8 mouse cellular contexts compared by ENCODE assay signal in the genomic region with DNA sequence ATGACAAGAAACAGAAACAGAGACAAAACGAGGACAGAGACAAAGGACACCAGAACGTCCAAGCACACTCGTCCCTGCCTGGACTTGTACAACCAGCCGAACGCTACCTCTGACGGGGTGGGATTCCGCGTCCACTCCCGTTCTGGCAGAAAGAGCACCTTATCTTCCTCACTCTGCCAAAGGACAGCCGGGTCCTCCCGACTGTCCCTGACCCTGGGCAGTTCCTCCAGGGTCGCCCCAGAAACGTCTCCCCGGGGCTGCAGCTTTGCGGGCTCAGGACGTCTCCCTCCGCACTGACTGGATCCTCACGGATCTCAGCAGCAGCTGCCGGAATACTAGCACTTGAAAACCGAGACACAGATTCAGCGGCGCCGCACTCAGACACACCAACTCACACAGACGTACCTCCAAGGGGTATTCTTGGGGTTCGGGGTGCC.
A peak's percentile ranks its signal among the peaks of the same experiment; 100 is the strongest.
DNase-seq lines count a peak whose midpoint lies in the region; ATAC-seq and TF ChIP-seq lines count a peak whose summit lies in the region.

No protein-coding gene starts in this region.

- H3K9ac ChIP-seq in forebrain, embryonic 16.5 days (replicated peaks; ENCODE audit: low read depth, low read length): no peak overlapping the region
- no peak overlapping the region for H3K9ac ChIP-seq in hindbrain, postnatal 0 days (replicated peaks; ENCODE audit: low read length)

- no peaks in the 10 kb centered on the region for H3K4me1 ChIP-seq in forebrain, embryonic 10.5 days
- H3K4me1 ChIP-seq in forebrain, embryonic 16.5 days (replicated peaks; ENCODE audit: control insufficient read depth, insufficient read depth, low read length): no peaks in the 10 kb centered on the region
- H3K4me1 ChIP-seq in hindbrain, postnatal 0 days (ENCODE audit: insufficient read depth, low read length): no peaks in the 10 kb centered on the region
- no peaks in the 10 kb centered on the region for H3K4me1 ChIP-seq in midbrain, embryonic 10.5 days

- no peak for ATAC-seq in forebrain, embryonic 16.5 days
- peak; percentile 39; the same call in 1 of the 2 replicates for ATAC-seq in erythroid progenitor cell, adult 5-6 weeks (replicated peaks; ENCODE audit: low FRiP score, poor library complexity, severe bottlenecking)
- peak; percentile 59 for ATAC-seq in hindbrain, postnatal 0 days

- 73% methylated on average over 25 of the region's 25 CpGs for WGBS in forebrain, embryonic 10.5 days
- 72% methylated on average over 25 of the region's 25 CpGs for whole genome bisulfite sequencing in forebrain, embryonic 16.5 days
- WGBS in hindbrain, postnatal 0 days: 77% methylated on average over 25 of the region's 25 CpGs
- WGBS in midbrain, embryonic 10.5 days: 70% methylated on average over 25 of the region's 25 CpGs

- DNase-seq in forebrain, embryonic 10.5 days (ENCODE audit: extremely low spot score, low spot score): peak; percentile 42
- DNase-seq in A20 (ENCODE audit: low read depth, low spot score): peak; percentile 12
- peak; percentile 4 for DNase-seq in hindbrain, postnatal 0 days (ENCODE audit: low spot score)
- DNase-seq in midbrain, embryonic 10.5 days (ENCODE audit: low spot score): peak; percentile 44
- peak; percentile 16 for DNase-seq in thymus, postnatal 4 days
- DNase-seq in adipocyte (ENCODE audit: low spot score): no peak

- peaks cover 71% of the 10 kb centered on the region for H3K9me3 ChIP-seq in forebrain, embryonic 10.5 days
- peaks cover 51% of the 10 kb centered on the region for H3K9me3 ChIP-seq in forebrain, embryonic 16.5 days (ENCODE audit: control insufficient read depth, low read length)
- peaks cover 54% of the 10 kb centered on the region for H3K9me3 ChIP-seq in hindbrain, postnatal 0 days (ENCODE audit: low read length)
- peaks cover 72% of the 10 kb centered on the region for H3K9me3 ChIP-seq in midbrain, embryonic 10.5 days (replicated peaks)

- H3K27me3 ChIP-seq in forebrain, embryonic 10.5 days (ENCODE audit: poor library complexity, severe bottlenecking): peaks cover 50% of the 10 kb centered on the region
- no peaks in the 10 kb centered on the region for H3K27me3 ChIP-seq in forebrain, embryonic 16.5 days (replicated peaks; ENCODE audit: control insufficient read depth, insufficient read depth, low read length)
- H3K27me3 ChIP-seq in hindbrain, postnatal 0 days (ENCODE audit: insufficient read depth, low read length): no peaks in the 10 kb centered on the region
- H3K27me3 ChIP-seq in midbrain, embryonic 10.5 days (ENCODE audit: low read depth, poor library complexity, severe bottlenecking): peaks cover 44% of the 10 kb centered on the region

- no peak overlapping the region for H3K4me2 ChIP-seq in forebrain, embryonic 16.5 days (ENCODE audit: low read length)
- no peak overlapping the region for H3K4me2 ChIP-seq in hindbrain, postnatal 0 days (ENCODE audit: low read depth, low read length)

- peaks cover 37% of the 10 kb centered on the region for H3K36me3 ChIP-seq in forebrain, embryonic 10.5 days (replicated peaks)
- no peaks in the 10 kb centered on the region for H3K36me3 ChIP-seq in forebrain, embryonic 16.5 days (ENCODE audit: control insufficient read depth, insufficient read depth)
- no peaks in the 10 kb centered on the region for H3K36me3 ChIP-seq in hindbrain, postnatal 0 days (ENCODE audit: insufficient read depth, low read length)
- peaks cover 33% of the 10 kb centered on the region for H3K36me3 ChIP-seq in midbrain, embryonic 10.5 days

- no peak for TF ChIP-seq CTCF in hindbrain, postnatal 0 days (IDR thresholded peaks at IDR 0.05; ENCODE audit: low read depth)

- no peak overlapping the region for H3K4me3 ChIP-seq in forebrain, embryonic 10.5 days
- no peak overlapping the region for H3K4me3 ChIP-seq in forebrain, embryonic 16.5 days (replicated peaks; ENCODE audit: low read length)
- H3K4me3 ChIP-seq in hindbrain, postnatal 0 days (ENCODE audit: low read length): no peak overlapping the region
- no peak overlapping the region for H3K4me3 ChIP-seq in midbrain, embryonic 10.5 days

- no peak overlapping the region for H3K27ac ChIP-seq in forebrain, embryonic 10.5 days
- no peak overlapping the region for H3K27ac ChIP-seq in forebrain, embryonic 16.5 days (ENCODE audit: low read length)
- no peak overlapping the region for H3K27ac ChIP-seq in hindbrain, postnatal 0 days
- H3K27ac ChIP-seq in midbrain, embryonic 10.5 days (replicated peaks): no peak overlapping the region
